Mouse (Mus musculus): ENCODE data around the gene Sorbs1.

The Sorbs1 gene

DNA sequence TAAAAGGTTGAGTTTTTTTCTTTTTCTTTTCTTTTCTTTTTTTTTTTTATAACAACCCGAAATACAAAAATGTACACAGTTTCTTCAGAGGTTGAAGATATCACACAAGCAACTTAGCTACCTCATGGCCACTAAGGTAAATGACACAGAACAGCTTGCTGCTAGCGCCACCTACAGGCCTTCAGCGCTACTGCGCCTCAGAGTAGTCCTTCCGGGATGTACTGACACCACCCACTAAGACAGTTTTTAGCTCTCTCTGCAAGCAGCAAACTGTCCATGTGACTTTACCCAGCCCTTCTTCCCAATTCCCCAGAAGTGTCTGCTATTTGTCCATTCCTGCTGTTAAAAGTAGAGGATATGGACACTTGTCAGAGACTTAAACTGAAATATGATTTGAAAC is 167.9 kb downstream of the Sorbs1 start:
- DNase-seq (ENCODE audit: low read depth), result peak; percentile 71

DNA sequence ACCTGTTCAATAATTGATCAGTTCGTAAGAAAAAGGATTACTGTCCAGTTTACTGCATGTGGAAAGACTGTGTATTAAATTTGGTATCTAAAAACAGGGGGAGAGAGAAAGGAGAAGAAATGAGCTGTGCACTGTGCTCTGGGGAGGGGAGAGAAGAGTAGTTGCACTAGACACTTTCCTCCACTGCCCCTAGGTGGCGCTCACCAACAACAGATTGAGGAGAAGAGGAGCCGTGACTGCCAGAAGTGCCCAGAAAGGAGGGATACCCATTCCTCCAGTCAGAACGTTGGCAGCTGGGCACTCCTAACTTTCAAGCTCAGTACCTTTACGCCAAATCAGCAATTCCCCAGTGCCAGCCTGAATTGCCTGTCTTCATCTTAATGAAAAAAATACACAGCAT is 170.6 kb downstream of the Sorbs1 start:
- DNase-seq (ENCODE audit: low read depth), result peak; percentile 78

DNA sequence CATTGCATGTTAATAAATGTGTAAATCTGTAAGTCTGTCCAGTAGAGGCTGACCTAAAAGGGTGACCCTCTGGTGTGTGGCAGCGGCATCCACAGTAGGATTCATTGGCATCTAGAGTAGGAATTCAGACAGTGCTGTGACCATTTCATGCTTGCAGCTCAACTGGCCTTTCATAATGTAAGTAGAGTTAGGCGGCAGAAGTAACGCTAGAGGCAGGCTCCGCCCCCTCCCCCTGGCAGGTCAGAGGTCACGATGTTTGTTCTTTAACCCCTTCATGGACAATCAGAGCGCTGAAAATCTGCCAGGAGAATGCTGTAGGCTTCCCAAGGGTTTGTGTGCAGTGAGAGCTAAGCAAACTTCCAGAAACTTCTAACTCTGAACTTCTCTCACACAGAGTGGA is 172.4 kb downstream of the Sorbs1 start:
- no peak for DNase-seq (ENCODE audit: low read depth)

DNA sequence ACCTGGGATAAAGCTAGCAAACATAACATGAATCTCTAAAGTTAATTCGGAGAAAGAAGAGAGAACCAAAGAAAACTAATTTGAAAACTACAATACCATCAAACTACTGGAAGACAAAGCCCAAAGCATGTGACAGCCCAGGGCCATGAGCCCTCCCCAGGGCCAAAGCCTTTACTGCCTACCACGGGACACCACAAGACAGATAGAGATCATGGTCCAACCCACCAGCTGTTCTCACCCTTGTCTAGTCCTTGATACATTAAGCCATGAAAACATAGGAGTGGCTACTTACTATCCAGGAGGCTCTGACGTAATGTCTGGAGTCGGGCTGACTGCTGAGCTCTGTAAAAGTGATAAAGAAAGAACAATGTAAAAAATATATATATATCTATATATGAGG is 176.9 kb downstream of the Sorbs1 start:
- no peak for DNase-seq (ENCODE audit: low read depth)

DNA sequence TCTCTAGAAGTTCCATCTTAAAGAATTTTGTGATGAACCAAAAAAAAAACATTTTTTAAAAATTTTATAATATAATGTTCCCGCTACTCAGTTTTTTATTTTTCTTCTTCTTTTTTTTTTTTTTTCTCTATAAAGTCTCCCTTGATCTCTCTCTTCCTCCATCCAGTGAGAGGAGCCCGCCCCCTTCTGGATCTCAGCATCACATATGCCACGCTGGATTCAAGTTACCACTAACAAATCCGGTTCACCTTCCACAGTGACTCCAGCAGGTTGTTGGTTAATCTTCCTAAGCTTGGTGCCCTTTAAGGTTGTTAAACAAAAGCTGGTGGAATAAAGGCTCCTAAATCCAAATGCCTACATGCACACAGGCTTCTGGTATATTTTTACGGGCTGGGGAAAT is 179.7 kb downstream of the Sorbs1 start:
- DNase-seq (ENCODE audit: low read depth), result no peak

DNA sequence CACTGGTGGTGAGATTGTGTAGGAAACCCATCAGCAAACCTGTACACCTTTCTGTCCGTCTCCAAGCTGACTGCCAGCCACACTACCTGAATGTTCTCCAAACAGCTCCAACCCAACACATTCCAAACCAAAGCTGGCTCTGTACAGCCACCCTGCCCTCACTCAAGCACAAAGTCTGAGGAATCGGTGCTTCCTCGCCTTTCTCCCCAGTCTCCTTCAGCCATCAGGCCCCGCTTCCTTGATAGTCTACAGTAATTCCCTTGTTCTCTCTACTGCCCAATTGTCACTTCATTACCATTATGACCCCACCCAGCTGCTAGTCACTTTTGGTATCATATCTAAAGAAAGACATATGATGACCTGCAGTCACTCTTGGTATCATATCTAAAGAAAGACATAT is 180.5 kb downstream of the Sorbs1 start:
- no peak for DNase-seq (ENCODE audit: low read depth)

DNA sequence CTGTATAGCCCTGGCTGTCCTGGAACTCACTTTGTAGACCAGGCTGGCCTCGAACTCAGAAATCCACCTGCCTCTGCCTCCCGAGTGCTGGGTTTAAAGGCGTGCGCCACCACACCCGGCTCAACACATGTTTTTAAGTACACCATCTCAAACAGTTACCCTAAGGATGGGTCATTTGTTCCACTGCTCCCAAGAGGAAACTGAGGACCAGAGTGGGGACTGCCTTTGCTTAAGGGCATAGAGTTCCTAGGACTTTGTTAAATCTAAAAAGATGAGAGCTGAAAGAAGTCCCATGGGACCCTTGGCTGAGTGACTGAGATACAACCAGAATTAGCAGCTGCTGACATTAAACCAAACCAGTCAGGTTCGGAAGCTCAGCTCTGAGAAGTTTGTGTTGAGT is 181.3 kb downstream of the Sorbs1 start:
- DNase-seq (ENCODE audit: low read depth), result no peak

DNA sequence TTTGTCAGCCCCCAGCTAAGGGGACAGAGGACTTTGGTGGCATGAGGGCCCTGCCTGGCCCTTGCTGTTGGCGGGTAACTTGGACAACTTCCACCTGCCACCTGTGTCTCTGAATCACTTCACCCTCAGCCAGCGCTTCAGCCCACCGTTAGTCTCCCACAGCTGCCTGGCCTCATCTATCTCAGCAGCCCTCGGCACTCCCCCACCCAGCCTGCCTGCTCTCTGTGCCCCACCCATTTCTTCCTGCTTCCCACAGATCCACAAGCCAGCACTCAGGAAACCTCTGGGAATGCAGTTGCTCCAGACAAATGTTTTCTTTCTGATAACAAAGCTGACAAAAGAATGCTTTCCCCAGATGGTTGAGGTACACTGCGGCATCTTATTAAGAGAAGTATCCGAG is 181.7 kb downstream of the Sorbs1 start:
- DNase-seq (ENCODE audit: low read depth), result no peak

DNA sequence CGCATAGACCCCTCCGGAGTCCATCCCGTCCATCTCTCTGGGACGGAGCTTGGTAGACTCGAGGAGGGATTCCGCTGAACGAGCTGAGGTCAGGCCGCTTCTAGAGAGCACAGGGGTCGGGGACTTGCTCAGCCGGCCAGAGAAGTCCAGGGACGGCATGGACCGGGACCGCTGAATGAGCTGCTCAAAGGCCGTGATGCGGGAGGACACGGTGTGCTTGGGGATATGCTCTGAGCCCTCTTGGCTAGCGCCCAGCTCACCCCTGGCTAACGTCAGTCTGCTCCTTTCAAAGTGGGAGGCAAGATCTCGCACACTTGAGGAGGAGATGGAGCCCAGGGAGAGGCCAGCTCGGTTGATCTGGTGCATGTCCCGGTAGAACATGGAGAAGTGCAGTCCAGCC is 187.5 kb downstream of the Sorbs1 start:
- DNase-seq (ENCODE audit: low read depth), result no peak

DNA sequence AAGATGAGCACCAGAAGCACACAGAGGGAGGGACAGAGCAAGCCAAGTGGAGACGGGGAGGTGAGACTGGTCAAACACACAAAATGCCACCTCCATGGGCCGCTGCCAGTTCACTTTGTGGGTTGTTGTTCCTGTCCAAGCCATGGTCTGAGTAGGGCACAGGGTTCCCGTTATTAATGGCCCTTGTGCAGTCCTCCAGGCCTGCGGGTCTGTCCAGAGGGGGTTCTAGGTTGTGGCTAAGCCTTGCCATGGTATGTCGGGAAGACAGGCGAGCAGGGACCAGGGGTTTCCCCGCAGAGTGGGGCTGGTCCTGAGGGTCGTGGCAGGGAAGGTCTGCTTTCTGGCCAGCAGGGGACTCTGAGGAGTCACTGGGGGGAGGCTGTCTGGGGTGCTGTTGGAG is 188.2 kb downstream of the Sorbs1 start:
- no peak for DNase-seq (ENCODE audit: low read depth)

DNA sequence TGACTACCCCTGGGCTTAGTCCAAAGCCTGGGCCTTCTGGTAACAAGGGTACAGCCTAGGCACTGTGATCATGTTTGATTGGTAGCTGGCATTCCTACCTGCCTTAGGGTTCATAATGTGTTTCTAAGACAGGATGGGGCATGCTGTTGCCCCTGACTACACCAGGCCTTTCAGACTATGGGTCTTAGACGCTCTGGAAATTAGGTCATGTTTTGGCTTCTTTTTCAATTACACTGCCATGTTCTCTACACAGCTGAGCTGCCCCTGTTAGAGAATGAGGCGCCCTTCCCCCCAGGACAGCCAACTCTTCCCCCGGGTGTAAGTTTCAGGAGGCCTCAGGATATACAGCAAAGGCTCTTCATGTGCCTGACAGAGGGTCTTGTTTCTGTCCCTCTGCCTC is 191.4 kb downstream of the Sorbs1 start:
- no peak for DNase-seq (ENCODE audit: low read depth)

DNA sequence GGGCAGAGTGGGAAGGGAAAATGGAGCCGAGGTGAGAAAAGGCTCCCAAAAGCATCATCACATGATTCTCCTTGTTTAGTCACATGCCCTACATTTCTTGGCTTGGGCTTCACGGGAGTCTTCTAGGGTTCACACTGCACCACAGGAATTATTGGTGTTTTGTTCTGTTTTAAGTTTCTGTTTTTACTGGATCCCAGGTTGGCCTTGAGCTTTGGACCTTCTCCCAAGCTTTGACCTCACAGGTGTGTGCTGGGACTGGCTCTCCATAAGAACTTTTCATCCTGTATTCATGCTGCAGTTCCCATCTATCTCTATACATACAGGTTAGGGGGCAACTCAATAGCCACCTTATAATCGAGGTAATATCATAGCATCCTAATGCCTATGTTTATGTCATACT is 194.4 kb downstream of the Sorbs1 start:
- no peak for DNase-seq (ENCODE audit: low read depth)

DNA sequence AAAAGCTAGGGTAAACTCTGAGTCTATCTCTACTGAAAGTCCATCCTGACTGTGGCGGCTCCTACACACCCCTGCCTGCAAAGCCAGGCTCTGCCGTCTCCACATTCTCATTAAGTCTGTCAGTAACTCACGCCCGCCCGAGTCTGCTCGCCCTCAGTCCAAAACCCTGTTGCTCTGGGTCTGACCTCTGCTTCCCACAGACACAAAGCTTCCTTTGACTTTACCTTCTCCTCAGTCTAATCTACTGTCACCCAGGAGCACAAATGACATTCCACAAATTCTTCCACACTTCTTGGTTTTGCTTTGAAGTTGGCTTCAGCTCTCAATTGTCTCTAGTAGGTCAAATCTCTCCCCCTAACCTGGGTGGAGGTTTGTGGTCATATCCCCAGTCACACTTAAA is 195.1 kb downstream of the Sorbs1 start:
- no peak for DNase-seq (ENCODE audit: low read depth)

DNA sequence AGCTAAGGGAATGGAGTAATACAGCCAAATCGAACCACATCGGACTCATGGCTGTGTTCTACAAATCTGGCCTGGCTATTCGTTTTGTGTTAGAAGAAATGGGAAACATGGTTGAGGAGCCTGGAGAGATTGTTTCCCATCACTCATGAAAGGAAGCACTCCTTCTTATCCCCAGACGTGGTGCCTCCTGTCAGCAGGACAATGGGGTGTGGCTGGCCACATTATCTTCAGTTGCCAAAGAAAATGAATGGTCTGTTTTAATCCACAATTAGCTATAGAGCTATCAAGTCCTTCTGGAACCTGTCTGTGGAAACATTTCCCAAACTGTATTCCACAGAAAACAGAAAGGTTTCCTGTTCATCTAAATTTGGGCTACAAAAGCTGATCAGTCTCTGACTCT is 196.6 kb downstream of the Sorbs1 start:
- no peak for DNase-seq (ENCODE audit: low read depth)

DNA sequence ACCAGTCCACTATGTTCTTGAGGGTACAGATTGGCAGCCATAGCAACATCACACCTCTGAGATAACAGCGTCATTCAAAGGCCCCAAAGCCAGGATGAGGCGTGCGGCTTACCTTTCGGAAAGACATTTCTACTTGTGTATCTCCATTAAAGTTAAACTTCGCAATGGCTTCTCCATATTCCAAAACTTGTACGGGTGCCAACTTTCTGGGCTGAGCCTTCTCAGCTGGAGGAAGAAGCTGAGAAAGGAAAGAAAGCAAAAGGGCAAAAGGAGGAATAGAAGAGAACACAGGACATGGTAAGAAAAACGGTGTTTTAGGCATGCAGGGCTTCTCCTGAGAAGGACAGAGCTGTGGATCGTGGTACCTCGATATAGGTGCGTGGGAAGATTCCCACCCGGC is 199.3 kb downstream of the Sorbs1 start:
- DNase-seq (ENCODE audit: low read depth), result no peak

DNA sequence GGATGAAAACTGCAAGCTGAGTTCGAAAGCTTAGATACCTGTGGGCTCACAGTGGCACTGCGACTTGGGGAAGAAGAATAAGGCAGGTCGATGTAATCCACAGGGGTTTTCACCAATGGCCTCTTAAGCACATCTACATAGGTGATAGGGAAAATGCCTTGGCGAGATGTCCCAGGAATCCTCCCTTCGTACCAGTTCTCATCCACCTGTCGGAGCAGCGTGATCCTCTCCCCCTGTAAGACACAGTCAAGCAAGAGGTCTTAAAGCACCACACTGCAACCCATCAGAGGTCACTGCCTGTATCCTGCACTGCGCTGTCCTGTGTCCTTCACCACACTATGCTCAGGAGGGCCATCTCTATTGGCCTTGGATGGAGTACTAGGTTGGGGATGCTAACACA is 201.9 kb downstream of the Sorbs1 start:
- no peak for DNase-seq (ENCODE audit: low read depth)

DNA sequence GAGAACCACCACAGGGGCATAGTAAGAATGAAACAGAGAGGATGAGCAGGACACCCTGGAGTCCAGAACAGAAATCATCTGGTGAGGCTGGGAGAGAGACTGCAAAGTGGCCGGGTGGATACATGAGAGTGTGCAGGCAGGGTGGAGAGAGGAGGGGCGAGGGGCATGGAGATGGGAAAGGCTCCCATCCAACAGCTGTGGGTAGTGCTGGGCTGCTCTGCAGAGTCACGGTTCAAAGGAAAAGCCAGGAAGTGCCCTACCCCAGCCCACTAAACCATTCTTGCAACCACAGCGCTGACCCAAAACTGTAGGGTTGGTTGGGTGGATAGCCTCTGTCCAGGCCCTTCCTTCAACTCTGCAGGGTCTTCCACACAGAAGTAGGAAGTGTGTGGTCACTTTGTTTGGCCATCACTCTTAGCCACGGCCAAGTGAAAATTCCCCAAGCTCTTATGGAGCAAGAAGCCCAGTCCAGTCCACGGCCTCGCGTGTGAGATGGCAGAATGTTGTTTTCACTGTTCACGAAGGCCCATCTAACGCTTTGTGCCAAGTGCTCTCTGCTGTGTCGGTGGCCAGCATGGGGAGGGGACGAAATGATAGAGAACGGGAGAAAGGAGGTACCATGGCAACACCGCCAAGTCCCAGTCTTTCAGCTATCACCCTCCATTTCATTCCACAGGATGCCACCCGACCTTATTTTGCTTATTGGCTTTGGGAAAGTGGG is 203.0 kb downstream of the Sorbs1 start:
- DNase-seq (ENCODE audit: low read depth), result no peak

DNA sequence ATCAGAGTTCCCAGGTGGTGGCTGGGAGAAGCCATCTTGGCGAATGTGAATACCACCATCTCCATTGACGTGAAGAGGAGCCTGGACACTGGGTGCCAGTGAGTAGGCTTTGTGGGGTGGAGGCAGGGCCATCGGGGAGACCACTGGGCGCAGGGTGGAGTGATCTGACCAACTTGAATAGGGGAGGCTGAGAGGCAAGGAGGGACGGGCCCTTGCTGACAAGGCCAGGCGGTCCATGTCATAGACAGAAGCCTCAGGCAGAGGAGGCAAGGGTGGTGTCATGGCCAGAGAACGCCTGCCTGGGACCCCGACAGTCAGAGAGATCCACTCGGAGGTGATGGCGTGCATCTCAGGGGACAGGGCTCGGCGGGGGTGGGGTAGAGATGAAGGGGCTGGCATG is 203.7 kb downstream of the Sorbs1 start:
- DNase-seq (ENCODE audit: low read depth), result no peak

DNA sequence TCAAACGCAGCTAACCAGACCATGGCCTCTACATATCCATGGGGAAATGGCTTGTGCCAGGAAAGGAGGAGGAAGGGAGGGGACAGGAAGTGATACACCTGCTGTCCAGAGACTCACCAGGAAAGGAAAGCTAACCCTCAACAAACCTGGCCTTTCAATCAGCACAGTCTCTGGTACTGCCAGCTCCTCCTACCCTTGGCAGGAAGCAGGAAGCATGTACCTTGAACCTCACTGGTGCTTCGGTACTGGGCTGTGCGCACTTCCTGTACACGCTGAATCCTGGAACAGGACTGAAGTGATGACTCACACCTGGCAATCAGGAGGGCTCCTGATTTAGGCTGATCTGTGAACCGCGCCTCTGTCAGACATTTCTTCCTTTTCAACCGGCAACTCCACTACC is 206.0 kb downstream of the Sorbs1 start:
- DNase-seq (ENCODE audit: low read depth), result no peak

DNA sequence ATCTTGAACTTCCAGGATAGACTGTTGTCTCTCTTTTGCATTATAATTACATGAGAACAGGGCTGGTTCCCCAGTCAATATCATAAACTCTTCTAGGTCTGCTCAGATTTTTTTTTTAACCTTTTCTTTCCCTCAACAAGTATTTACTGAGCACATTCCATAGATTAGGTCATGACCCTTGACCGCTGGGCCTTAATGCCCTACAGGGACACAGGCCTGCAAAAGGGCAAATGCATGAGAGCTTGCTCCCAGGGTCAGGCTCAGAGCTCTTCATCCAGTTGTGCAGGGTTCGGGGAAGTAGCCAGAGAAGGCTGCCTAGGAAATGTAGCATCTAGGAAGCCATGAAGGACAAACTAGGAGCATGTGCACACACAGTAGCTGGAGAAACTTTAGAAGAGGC is 206.9 kb downstream of the Sorbs1 start:
- no peak for DNase-seq (ENCODE audit: low read depth)

DNA sequence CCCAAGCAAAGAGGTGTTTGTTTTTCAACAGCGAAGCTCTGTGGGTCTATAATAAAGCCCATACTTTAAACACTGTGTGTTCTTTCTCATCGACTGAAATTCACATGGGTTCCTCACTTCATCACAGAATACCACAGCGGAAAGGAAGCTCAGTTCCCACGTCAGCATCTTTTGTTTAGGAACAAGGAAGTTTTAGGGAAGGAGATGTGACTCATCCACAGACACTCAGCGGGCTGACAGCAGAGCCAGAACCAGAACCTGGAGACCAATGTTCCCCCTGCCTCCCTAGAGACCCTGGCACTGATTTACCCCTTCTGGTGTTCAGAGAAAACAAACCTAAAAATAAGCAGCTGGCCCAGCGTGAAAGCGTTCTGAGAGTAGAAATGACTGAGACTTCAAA is 208.1 kb downstream of the Sorbs1 start:
- no peak for DNase-seq (ENCODE audit: low read depth)

DNA sequence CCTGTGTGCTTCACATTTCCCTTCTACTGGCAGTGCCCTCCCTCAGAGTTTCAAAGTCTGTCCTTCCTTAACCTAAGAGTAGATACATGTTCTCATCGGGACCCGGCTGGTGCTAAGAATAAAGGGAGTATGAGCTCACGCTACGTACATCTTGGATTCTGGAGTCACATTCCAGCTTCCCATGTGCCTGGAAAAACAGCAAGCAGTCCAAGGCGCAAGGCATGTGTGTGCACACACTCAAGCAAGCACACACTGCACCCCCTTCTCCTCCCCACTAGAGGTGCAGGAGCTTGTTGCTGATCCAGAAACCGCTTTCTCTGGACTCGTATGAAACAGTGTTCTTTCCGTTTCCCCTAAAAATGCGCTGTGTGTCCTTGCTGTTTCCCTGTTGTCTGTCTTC is 210.7 kb downstream of the Sorbs1 start:
- no peak for DNase-seq (ENCODE audit: low read depth)

DNA sequence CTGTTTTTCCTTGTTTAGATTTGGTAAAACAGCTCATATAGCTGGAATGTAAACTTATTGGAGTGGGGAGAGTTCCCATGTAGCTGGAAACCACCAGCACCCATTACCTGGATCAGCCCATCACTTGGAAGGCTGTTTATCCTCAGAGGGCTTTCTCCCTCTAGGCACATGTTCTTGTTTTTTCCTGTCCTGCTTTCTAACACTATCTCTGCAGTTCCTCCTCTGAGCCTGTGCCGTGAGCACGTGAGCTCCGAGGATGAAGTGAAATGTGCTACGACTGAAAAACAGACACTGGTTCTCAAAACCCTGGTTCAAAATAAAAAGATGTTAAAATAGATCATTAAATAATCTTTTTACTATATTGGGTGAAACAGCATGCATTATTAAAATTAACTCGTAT is 211.1 kb downstream of the Sorbs1 start:
- no peak for DNase-seq (ENCODE audit: low read depth)

DNA sequence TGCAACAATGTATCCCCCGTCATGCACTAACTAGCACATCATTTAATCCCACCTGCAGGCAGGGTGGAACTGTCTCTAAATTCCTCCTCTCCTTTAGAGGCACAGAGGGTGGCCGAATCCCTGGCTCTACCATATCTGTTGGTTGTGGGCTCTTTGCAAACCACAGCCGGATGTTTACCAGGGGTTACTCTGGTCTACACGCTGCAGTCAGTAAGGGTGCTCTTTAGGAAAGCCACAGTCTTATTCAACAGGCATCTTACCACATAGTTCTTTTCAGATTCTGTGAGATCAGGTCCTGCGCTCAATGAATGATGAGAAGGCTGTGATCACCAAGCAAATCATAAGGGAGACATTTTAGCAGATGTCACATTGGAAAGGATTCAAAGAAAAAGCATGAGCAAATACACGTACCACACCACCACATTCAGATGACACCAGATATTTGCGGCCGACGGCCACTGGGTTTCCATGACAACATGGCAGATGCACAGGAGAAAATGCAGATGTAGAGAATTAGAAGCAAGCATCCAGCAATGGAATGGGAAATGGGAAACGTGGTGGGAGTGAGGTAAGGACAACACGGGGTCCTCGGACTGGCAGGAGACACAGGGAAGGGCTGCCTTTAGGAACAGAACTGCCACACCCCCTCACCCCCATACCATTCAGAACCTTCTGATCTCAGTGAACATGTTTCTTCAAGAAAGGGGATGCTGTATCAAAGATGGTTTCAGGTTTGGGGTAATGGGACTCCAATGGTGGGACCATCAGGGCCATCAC is 213.4 kb downstream of the Sorbs1 start:
- DNase-seq (ENCODE audit: low read depth), result no peak

Data from c-Kit-positive CD71-positive TER-119-negative erythroid progenitor cells, embryonic 14.5 days (primary cell).